Mouse (Mus musculus) embryonic fibroblast, embryonic 13.5 days (primary cell): Measurements from ENCODE around the gene Ccdc126. TPM values are rescaled to one million over a fixed set of nuclear protein-coding genes. Genes with fewer than 3 reads are reported as not detected.
A peak's percentile ranks its signal among the peaks of the same experiment; 100 is the strongest.
"Not testable (repeated sequence)": the region's sequence is repeated elsewhere in the genome, so short reads cannot be mapped to it uniquely, and the experiment has no call there.

Experiments
- H3K27ac ChIP-seq: 2 replicates; pipeline ENCODE4 v1.5.1; 2012; ENCODE audit warnings: low read length, control low read depth, inconsistent platforms; ENCODE audit not compliant: insufficient read depth
- H3K4me1 ChIP-seq: 2 replicates; pipeline ENCODE4 v1.6.1; 2011; ENCODE audit warnings: low read length; ENCODE audit not compliant: control insufficient read depth, insufficient read depth
- H3K4me3 ChIP-seq: 2 replicates; pipeline ENCODE4 v1.5.1; 2011; ENCODE audit warnings: mild to moderate bottlenecking, control low read depth, low read length; ENCODE audit not compliant: insufficient read depth
- CTCF ChIP-seq: IDR thresholded peaks from 2 replicates; pipeline ENCODE4 v1.5.1; 2011; ENCODE audit warnings: mild to moderate bottlenecking, control low read depth, low read length, moderate library complexity, borderline replicate concordance; ENCODE audit not compliant: insufficient read depth
- POLR2A ChIP-seq: IDR thresholded peaks from 2 replicates; pipeline ENCODE4 v1.6.1; 2011; ENCODE audit warnings: low read depth, mild to moderate bottlenecking, control low read depth, low read length, moderate library complexity
- polyA plus RNA-seq: library from polyadenylated mRNA; stranded (reverse); fragments of >200 nt; gene quantifications from 2 replicates; pipeline ENCODE4 v1.2.4, GENCODE M21; 2011; ENCODE audit warnings: low read depth; ENCODE audit not compliant: missing spikeins, insufficient read length

Gene Ccdc126
- polyA plus RNA-seq, result 8.4 and 9.5 TPM in 2 replicates

DNA sequence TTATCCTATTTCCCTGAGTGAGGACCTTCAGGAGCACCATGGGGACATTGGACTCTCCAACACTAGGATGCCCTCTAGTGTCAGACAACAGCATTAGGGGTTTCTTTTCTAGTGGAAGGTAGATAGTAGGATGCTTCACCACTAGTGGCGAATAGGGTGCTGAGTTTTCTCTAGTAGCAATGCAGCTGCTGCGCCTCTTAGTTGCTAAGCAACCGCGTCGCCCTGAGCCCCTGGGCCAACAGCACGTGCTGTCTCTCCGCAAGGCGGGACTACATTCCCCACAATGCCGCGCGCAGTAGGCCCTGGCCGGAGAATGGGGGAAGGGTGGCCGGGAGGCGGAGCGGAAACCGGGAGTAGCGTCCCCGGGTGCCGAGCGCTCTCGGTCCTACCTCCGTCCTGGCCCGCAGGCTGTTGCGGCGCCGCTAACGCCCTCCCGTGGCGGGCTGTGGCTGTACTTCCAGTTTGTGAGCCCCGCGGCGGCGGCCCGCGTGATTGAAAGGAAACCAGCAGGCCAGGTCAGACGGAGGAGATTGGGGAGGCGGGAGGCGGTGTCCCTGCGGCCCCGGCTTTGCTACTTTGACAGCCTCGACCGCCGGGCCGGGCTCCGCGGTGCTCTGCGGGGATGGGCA is at the start of gene Ccdc126:
Gene Ccdc126 (plus strand): TSS at position 309 of the 629 bp plus-strand sequence.
- peak within 1 kb of the TSS; percentile 37 for H3K27ac ChIP-seq
- peak within 1 kb of the TSS; percentile 65 for H3K4me3 ChIP-seq
- H3K4me1 ChIP-seq, result peaks cover 5% of the 10 kb centered on the region; the same call in 1 of the 2 replicates
- TF ChIP-seq CTCF (peak; percentile 60; the same call in 1 of the 2 replicates), POLR2A (peak; percentile 65)

- no peak for TF ChIP-seq POLR2A
- no peak for TF ChIP-seq CTCF
- no peak overlapping the region for H3K4me3 ChIP-seq
- H3K27ac ChIP-seq, result no peak overlapping the region
- H3K4me1 ChIP-seq, result peaks cover 3% of the 10 kb centered on the region
Observed at GRCm38 (mm10) chr6:49269923-49270322, 49.2 kb upstream of the Ccdc126 start.

- Histone ChIP-seq H3K4me1 (peaks cover 3% of the 10 kb centered on the region), H3K27ac (no peak overlapping the region), H3K4me3 (no peak overlapping the region)
- no peak for TF ChIP-seq CTCF
Observed at GRCm38 (mm10) chr6:49271815-49272214, 47.3 kb upstream of the Ccdc126 start.

GRCm38 (mm10) chr6:49272863-49273262 is 46.2 kb upstream of the Ccdc126 start:
- TF ChIP-seq POLR2A, result no peak
- no peak for TF ChIP-seq CTCF
- Histone ChIP-seq H3K4me1 (peaks cover 3% of the 10 kb centered on the region), H3K27ac (no peak overlapping the region), H3K4me3 (no peak overlapping the region)

DNA sequence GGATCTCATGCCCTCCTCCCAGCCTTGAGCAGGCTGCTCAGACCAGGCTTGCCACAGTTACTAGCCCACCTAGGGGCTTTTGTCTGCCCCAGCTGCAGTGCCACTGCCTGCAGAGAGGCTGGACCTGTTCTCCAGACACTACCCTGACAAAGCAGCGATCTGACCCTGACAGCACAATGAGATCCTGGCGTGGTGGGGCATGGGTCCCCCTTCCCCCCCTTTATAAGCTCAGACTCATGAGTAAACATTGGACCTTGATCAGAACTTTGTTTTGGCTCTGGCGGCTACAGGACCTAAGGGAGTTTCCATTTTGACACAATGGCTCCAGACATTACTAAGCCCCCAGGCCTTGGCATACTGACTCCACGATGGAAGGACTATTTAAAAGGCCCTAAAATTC is 45.1 kb upstream of the Ccdc126 start:
- H3K4me1 ChIP-seq, result peaks cover 3% of the 10 kb centered on the region
- TF ChIP-seq POLR2A, result no peak
- no peak for TF ChIP-seq CTCF
- H3K4me3 ChIP-seq, result no peak overlapping the region
- no peak overlapping the region for H3K27ac ChIP-seq

- Histone ChIP-seq H3K4me3 (no peak overlapping the region), H3K27ac (no peak overlapping the region), H3K4me1 (peaks cover 3% of the 10 kb centered on the region)
- TF ChIP-seq CTCF (no peak), POLR2A (no peak)
Observed at GRCm38 (mm10) chr6:49274416-49275091, 44.5 kb upstream of the Ccdc126 start.

GRCm38 (mm10) chr6:49275296-49275695 is 43.8 kb upstream of the Ccdc126 start:
- TF ChIP-seq POLR2A (no peak), CTCF (no peak)
- no peaks in the 10 kb centered on the region for H3K4me1 ChIP-seq
- H3K4me3 ChIP-seq, result no peak overlapping the region
- no peak overlapping the region for H3K27ac ChIP-seq

- TF ChIP-seq CTCF (no peak), POLR2A (no peak)
Observed at GRCm38 (mm10) chr6:49280942-49281341, 38.1 kb upstream of the Ccdc126 start.

DNA sequence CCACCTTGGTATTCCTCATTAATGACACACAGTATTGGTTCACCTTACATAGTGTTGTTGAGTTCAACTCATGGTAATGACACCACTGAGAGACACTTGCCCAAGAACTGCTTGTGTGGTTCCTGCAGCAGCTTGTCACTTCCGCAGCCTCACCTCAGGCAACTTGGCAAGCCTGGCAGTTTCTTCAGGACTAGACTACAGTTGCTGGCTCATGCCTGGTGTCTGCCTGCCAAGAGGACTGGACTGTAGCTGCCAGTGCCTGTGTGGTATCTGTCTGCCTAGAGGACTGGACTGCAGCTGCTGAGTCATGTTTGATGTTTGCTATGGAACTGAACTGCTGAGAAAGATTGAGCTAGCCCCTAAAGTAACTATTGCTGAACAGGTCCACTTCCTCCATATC is 37.0 kb upstream of the Ccdc126 start:
- H3K4me3 ChIP-seq, result no peak overlapping the region
- no peaks in the 10 kb centered on the region for H3K4me1 ChIP-seq
- TF ChIP-seq CTCF (no peak), POLR2A (no peak)
- H3K27ac ChIP-seq, result no peak overlapping the region

More at GRCm38 (mm10) chr6:49280942-49281341, 38.1 kb upstream of the Ccdc126 start:
- Histone ChIP-seq H3K27ac (no peak overlapping the region), H3K4me3 (no peak overlapping the region), H3K4me1 (no peaks in the 10 kb centered on the region)

- TF ChIP-seq CTCF, result no peak
- TF ChIP-seq POLR2A, result no peak
- Histone ChIP-seq H3K4me1 (no peaks in the 10 kb centered on the region), H3K4me3 (no peak overlapping the region), H3K27ac (no peak overlapping the region)
Observed at GRCm38 (mm10) chr6:49298286-49298685, 20.8 kb upstream of the Ccdc126 start.

DNA sequence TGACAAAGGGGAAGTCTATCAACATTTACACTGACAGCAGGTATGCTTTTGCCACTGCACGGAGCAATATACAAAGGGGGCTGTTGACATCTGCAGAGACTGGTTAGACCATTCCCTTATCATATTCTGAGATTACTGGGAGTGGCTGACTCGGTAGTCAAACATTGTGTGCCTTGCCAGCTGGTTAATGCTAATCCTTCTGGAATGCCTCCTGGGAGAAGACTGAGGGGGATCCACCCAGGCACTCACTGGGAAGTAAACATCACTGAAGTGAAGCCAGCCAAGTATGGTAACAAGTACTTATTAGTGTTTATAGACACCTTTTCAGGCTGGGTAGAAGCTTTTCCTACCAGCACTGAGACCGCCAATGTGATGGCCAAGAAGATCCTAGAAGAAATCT is 4.3 kb upstream of the Ccdc126 start:
- not testable (repeated sequence) for H3K27ac ChIP-seq, H3K4me1 ChIP-seq, H3K4me3 ChIP-seq
